Mouse (Mus musculus) layer of hippocampus, postnatal 25 days (tissue): ENCODE measurements at regions not wholly inside any gene's neighbourhood (a gene's known extent, or its start where the extent isn't known, plus 50 kb on each side); places are given as distances from the start of the nearest gene placed in this dataset.
"Not testable (repeated sequence)": the region's sequence is repeated elsewhere in the genome, so short reads cannot be mapped to it uniquely, and the experiment has no call there.

Source experiments
- DNase-seq, 2 experiments: peaks; one replicate each; pipeline ENCODE4 v3.0.0; 2022; ENCODE audit warnings: mixed read lengths in 2 of 2, low spot score in 1 of 2; ENCODE audit errors: extremely low spot score in 1 of 2

GRCm38 (mm10) chr16:9106211-9106610 is 276.3 kb downstream of the 1810013L24Rik start:
- no peak for DNase-seq

GRCm38 (mm10) chr16:9106676-9107075 is 276.8 kb downstream of the 1810013L24Rik start:
- DNase-seq = not testable (repeated sequence)

- no peak for DNase-seq
These were observed 283.9 kb downstream of the 1810013L24Rik start for GRCm38 (mm10) chr16:9113801-9114200.

- DNase-seq = no peak
These were observed 285.6 kb downstream of the 1810013L24Rik start for GRCm38 (mm10) chr16:9115548-9115947.

GRCm38 (mm10) chr16:9121581-9121980 is 291.7 kb downstream of the 1810013L24Rik start:
- no peak for DNase-seq

GRCm38 (mm10) chr16:9132113-9132512 is 302.2 kb downstream of the 1810013L24Rik start:
- DNase-seq = no peak

- no peak for DNase-seq
These were observed 302.9 kb downstream of the 1810013L24Rik start for GRCm38 (mm10) chr16:9132778-9133177.

- no peak for DNase-seq
These were observed 305.5 kb downstream of the 1810013L24Rik start for GRCm38 (mm10) chr16:9135377-9135776.

DNA sequence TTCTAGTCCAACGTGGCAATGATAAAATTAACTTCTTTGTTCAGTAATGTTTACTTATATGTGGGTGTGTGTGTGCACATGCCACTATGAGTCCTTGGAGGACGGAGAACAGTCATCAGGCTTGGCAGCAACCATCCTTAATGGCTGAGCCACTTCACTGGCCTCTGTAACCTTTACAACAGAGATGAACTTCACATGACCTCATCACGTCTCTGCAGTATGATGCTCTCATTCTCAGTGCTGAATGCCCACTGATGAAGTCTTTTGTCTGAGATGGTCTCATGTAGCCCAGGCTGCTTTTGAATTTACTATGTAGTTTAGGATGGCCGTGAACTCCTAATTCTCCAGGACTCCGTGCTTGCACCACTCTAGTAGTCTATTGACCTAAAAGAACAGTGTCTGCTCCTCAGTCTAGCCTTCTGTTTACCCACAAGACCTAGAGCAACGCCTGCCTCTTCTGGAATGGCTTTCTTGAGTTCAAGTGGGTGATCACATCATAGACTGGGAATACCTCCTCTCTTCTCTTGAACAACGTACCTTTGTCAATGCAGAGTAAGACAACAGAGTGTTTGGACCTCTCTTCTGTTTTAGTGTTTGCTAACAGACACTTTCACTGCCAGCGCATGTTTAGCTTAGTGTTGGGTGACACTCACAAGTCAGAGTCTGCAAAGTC is 308.8 kb downstream of the 1810013L24Rik start:
- no peak for DNase-seq

- DNase-seq = no peak
These were observed 309.5 kb downstream of the 1810013L24Rik start for GRCm38 (mm10) chr16:9139405-9139804.

DNA sequence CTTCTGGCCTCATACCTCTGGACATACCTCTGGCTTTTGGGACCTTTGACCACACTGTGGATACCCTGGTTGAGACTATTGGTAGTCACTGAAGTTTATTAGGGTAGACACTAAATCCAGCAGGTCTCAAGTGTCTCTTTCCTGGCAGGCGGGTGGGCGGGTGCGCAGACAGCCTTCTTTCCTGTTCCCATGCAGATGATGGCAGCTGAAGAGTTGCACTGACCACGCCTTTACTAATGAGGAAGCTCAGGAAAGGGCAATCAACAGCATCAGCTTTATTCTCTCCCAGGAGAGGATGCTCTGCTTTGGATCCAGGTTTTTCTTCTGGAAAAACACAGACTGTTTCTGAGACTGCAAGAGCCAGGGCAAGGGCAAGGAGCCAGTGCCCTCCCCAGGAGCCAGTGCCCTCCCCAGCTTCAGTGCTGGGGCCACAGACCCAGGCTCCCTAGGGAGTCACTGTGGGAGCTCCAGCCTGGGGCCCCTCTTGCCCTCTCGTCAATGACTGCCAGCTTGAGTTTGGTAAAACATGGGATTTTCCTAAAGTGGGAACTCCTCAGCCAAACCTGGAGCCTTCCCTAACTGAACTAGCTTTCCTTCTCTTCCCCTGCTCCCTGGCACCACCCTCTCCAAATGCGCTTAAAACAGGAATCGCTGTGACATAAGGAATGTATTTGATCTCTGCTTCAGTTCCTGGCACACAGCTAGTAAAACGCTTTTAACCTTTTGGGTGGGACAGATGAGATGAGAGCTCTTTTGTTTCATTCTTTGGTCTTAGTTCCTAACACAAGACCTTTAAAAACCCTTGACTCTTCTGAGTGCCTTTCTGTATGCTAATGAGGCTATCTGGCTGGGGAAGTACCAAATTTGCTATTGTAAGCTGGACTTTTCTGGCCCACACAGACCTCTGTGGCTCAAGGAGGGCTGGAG is 319.6 kb downstream of the 1810013L24Rik start:
- DNase-seq = no peak

- DNase-seq = no peak
These were observed 322.0 kb downstream of the 1810013L24Rik start for GRCm38 (mm10) chr16:9151936-9152335.

DNA sequence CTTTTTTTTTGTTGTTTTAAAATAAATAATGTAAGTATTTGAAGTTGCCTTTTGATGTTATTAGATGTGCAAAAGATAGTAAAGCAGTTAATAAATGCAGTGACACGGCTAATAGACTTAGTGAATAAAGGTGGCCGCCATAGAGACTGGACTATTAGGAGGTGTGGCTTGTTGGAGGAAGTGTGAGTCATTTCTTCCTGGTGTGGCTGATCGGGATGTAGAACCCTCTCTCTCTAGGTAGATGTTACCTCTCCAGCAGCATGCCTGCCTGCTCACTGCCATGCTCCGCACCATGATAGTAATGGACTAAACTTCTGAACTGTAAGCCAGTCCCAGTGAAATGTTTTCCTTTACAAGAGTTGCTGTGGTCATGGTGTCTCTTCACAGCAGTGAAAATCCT is 323.6 kb downstream of the 1810013L24Rik start:
- no peak for DNase-seq

- DNase-seq = no peak
These were observed 335.9 kb downstream of the 1810013L24Rik start for GRCm38 (mm10) chr16:9165763-9166310.

DNA sequence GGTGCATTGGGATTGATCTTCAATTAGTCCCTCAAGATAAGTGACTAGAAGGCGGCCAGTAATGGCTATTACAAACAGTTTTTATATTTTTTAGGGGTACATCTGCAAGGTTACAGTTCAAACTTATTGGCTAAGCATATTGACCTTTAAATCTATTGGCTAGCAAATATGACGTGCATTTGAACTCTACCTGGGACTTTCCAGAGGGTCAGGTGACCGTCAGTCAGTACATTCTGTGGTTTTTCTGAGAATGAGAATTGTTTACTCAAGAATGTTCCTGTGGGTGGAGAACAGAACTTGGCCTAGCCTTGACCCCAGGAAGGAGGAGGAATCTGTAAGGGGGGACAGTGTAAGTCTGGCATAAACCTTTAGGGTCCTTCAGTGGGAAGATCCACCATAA is 346.5 kb downstream of the 1810013L24Rik start:
- no peak for DNase-seq

GRCm38 (mm10) chr16:9195821-9196220 is 365.9 kb downstream of the 1810013L24Rik start:
- no peak for DNase-seq

- no peak for DNase-seq
These were observed 369.1 kb downstream of the 1810013L24Rik start for GRCm38 (mm10) chr16:9198903-9199532.

- no peak for DNase-seq
These were observed 378.7 kb downstream of the 1810013L24Rik start for GRCm38 (mm10) chr16:9208602-9209001.

- DNase-seq = no peak
These were observed 381.6 kb downstream of the 1810013L24Rik start for GRCm38 (mm10) chr16:9211485-9211884.

GRCm38 (mm10) chr16:9215131-9215530 is 385.2 kb downstream of the 1810013L24Rik start:
- DNase-seq = no peak

DNA sequence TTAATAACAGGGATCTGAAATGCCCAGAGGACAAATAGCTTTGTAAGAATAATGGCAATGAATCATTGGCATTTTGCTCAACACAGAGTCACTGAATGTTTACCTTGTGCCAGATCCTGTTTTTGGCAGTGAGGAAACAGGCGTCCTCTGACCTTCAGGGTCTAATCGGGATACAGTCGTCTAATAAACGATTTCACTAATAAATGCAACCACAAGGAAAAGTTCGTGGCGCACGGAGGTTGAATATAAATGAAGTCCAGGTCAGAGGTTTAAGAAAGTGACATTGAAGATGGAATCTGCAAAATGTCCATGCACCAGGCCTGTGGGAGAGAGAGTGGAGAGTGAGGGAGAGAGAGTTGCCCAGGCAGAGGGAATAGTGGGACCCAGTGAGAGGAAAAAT is 387.5 kb downstream of the 1810013L24Rik start:
- DNase-seq = no peak
